Mouse (Mus musculus): ENCODE results near the gene Defb15. TPM values are rescaled to one million over a fixed set of nuclear protein-coding genes. Genes with fewer than 3 reads are reported as not detected.

The Defb15 gene
- not detected in 2 replicates for polyA plus RNA-seq (2015; fragmentation: Nextera tagmentation; extraction: Ambion mirVana)

DNA sequence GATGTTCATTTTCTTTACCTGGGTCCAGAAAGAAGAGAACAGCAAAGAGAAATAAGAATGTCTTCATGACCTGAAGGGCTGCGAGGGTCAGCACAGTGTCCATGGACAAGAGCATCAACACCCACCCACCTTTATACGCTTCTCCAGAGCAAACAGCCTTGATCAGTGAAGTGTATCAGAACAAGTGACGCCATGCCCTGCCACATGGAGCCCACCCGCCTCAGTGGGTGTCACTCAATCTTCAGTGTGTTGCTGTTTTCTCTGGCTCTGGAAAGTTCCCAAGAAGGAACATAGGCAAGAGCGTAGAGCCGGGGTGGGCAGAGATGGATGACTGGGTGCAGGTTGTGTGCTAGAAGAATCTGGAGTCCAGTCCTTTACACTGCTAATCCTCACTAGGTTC is at the start of gene Defb15:
Gene Defb15 (minus strand): TSS at position 101 of the 400 bp plus-strand sequence.

DNA sequence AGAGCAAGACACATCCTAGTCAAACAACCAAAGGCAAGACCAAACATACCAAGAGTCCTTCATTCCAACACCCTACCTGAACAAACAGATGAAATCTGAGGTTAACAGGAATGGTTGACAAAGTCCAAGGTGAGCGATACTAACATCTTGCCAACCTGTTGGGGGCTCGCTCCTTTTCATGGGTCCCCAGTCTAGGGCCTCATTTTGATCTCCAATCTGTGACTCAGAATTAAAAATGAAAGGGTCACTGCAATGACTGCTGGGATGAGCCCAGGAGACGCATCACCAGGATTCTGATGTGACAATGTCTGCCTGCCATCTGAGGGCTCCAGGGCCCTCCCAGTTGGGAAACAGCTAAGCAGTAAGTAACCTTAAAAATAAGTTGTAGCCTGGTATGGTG is 37.0 kb upstream of the Defb15 start, which contains the start of gene Ccdc70:
Gene Ccdc70 (plus strand): TSS at position 301 of the 400 bp plus-strand sequence.

GRCm38 (mm10) chr8:21958414-21958813 is 25.9 kb upstream of the Defb15 start, which contains the start of gene Fam90a1a:
Gene Fam90a1a, plus strand, starts transcription at chr8:21958714.

DNA sequence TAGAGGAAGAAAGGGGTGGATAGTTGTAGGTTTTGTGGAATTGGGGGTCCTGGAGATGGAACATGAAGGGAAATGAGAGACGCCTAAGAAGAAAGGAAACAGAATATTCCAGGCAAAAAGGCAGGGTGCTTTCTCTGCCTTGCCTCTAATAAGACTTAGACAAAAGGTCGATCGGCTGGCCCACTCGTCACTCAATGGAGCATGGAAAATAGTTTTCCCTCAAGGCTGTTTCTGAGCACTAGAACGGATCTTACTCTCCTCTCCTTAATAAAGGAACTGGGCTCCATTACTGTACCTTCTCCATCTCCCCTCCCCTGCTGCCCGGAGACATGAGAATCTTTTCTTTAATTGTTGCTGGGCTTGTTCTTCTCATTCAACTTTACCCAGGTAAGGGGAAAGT is 14.0 kb upstream of the Defb15 start, which contains the start of gene Defb13:
Gene Defb13 (plus strand): TSS at position 301 of the 400 bp plus-strand sequence.

DNA sequence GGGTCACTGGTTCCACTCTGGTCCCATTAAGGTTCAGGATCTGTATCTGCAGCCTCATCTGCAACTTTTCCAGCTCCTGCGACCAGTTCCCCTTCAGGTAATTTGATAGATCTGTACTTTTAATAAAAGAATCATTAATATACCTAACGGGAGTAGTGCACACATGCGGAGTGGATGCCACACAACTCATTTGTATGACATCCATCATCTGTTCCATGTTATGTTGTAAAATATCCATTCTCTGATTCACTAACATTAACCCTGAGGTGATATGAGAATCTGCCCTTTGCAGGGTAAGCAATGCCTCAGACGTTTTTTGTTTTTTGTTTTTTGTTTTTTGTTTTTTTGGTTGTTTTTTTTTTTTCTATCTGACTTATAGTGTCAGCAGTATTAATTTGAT is 5.5 kb upstream of the Defb15 start, which contains the start of gene Defb35:
Gene Defb35 (plus strand): TSS at position 301 of the 400 bp plus-strand sequence.

GRCm38 (mm10) chr8:21906290-21906689 is 26.2 kb downstream of the Defb15 start, which contains the start of gene Defb11:
Gene Defb11, minus strand, starts transcription at chr8:21906412.

GRCm38 (mm10) chr8:21885321-21885720 is 47.2 kb downstream of the Defb15 start, which contains the start of gene Defb9:
Gene Defb9, minus strand, starts transcription at chr8:21885421.

Other genes with a start within 250 kb of the Defb15 start
- gene AY761184, start 229.1 kb downstream of the Defb15 start, polyA plus RNA-seq (2015; fragmentation: Nextera tagmentation; extraction: Ambion mirVana), result not detected in 2 replicates
- not detected in 2 replicates for gene Defa24, start 198.2 kb downstream of the Defb15 start, polyA plus RNA-seq (2015; fragmentation: Nextera tagmentation; extraction: Ambion mirVana)
- gene Defb50, start 109.2 kb downstream of the Defb15 start, polyA plus RNA-seq (2015; fragmentation: Nextera tagmentation; extraction: Ambion mirVana), result not detected in 2 replicates
- gene Defb2, start 92.8 kb downstream of the Defb15 start, polyA plus RNA-seq (2015; fragmentation: Nextera tagmentation; extraction: Ambion mirVana), result not detected in 2 replicates
- gene Defb10, start 73.8 kb downstream of the Defb15 start, polyA plus RNA-seq (2015; fragmentation: Nextera tagmentation; extraction: Ambion mirVana), result not detected in 2 replicates
- not detected in 2 replicates for gene Defb9, start 47.3 kb downstream of the Defb15 start, polyA plus RNA-seq (2015; fragmentation: Nextera tagmentation; extraction: Ambion mirVana)
- not detected in 2 replicates for gene Defb11, start 26.3 kb downstream of the Defb15 start, polyA plus RNA-seq (2015; fragmentation: Nextera tagmentation; extraction: Ambion mirVana)
- not detected in 2 replicates for gene Defb35, start 5.6 kb upstream of the Defb15 start, polyA plus RNA-seq (2015; fragmentation: Nextera tagmentation; extraction: Ambion mirVana)
- not detected in 2 replicates for gene Defb13, start 14.1 kb upstream of the Defb15 start, polyA plus RNA-seq (2015; fragmentation: Nextera tagmentation; extraction: Ambion mirVana)
- gene Fam90a1a, start 26.0 kb upstream of the Defb15 start, polyA plus RNA-seq (2015; fragmentation: Nextera tagmentation; extraction: Ambion mirVana), result not detected in 2 replicates
- not detected in 2 replicates for gene Ccdc70, start 37.1 kb upstream of the Defb15 start, polyA plus RNA-seq (2015; fragmentation: Nextera tagmentation; extraction: Ambion mirVana)
- 0.08 and 0.10 TPM in 2 replicates for gene Atp7b, start 127.6 kb upstream of the Defb15 start, polyA plus RNA-seq (2015; fragmentation: Nextera tagmentation; extraction: Ambion mirVana)
- 15.9 and 19.1 TPM in 2 replicates for gene Alg11, start 128.0 kb upstream of the Defb15 start, polyA plus RNA-seq (2015; fragmentation: Nextera tagmentation; extraction: Ambion mirVana)
- gene Nek5, start 192.3 kb upstream of the Defb15 start, polyA plus RNA-seq (2015; fragmentation: Nextera tagmentation; extraction: Ambion mirVana), result 0.60 and 0.75 TPM in 2 replicates
- 4.0 and 4.2 TPM in 2 replicates for gene Nek3, start 233.7 kb upstream of the Defb15 start, polyA plus RNA-seq (2015; fragmentation: Nextera tagmentation; extraction: Ambion mirVana)

All from urinary bladder, postnatal 0 days (tissue).